Mouse (Mus musculus) limb, embryonic 12.5 days (tissue): ENCODE measurements at regions not wholly inside any gene's neighbourhood (a gene's known extent, or its start where the extent isn't known, plus 50 kb on each side); places are given as distances from the start of the nearest gene placed in this dataset.

ENCODE experiments used
- ATAC-seq: fragments of 200-750 bp; cut with Nextera tagmentation; 2 replicates; pipeline ENCODE4 v1.8.0; 2017; ENCODE audit warnings: low read depth, moderate TSS enrichment; ENCODE audit not compliant: insufficient number of reproducible peaks, insufficient read depth, low FRiP score, low TSS enrichment
- H3K27ac ChIP-seq: fragments of 300-500 bp; sonication (generic); 2 replicates; pipeline ENCODE4 v1.5.1; 2016; ENCODE audit warnings: mild to moderate bottlenecking, moderate library complexity
- H3K27me3 ChIP-seq: fragments of 300-500 bp; sonication (generic); 2 replicates; pipeline ENCODE4 v1.6.1; 2016; ENCODE audit warnings: mild to moderate bottlenecking, moderate library complexity
- H3K36me3 ChIP-seq: fragments of 300-500 bp; sonication (generic); 2 replicates; pipeline ENCODE4 v1.6.1; 2016; ENCODE audit warnings: mild to moderate bottlenecking, moderate library complexity
- H3K4me1 ChIP-seq: fragments of 300-500 bp; sonication (generic); replicated peaks from 2 replicates; pipeline ENCODE4 v1.6.1; 2016
- H3K4me2 ChIP-seq: fragments of 300-500 bp; sonication (generic); 2 replicates; pipeline ENCODE4 v1.6.1; 2016; ENCODE audit warnings: mild to moderate bottlenecking, moderate library complexity
- H3K4me3 ChIP-seq: fragments of 300-500 bp; sonication (generic); replicated peaks from 2 replicates; pipeline ENCODE4 v1.5.1; 2016; ENCODE audit warnings: mild to moderate bottlenecking
- H3K9ac ChIP-seq: fragments of 300-500 bp; sonication (generic); replicated peaks from 2 replicates; pipeline ENCODE4 v1.6.1; 2016; ENCODE audit warnings: mild to moderate bottlenecking, moderate library complexity
- H3K9me3 ChIP-seq: fragments of 300-500 bp; sonication (generic); 2 replicates; pipeline ENCODE4 v1.6.1; 2016; ENCODE audit warnings: mild to moderate bottlenecking, moderate library complexity
- WGBS: fragments of 180-500 bp; shearing (Covaris S2); methylation state at CpG from one replicate; pipeline ENCODE4 v1.1.7; 2016; 5-methylcytosine and 5-hydroxymethylcytosine counted together

- Histone ChIP-seq H3K27me3 (no peaks in the 10 kb centered on the region), H3K9me3 (no peaks in the 10 kb centered on the region), H3K27ac (no peak overlapping the region), H3K4me3 (no peak overlapping the region), H3K9ac (no peak overlapping the region), H3K4me2 (no peak overlapping the region), H3K36me3 (no peaks in the 10 kb centered on the region), H3K4me1 (peaks cover 53% of the 10 kb centered on the region)
- ATAC-seq = no peak
- WGBS = 82% methylated on average over 24 of the region's 24 CpGs
Observed at GRCm38 (mm10) chr10:117558891-117559614, 70.2 kb upstream of the Cpm start.

GRCm38 (mm10) chr10:117558292-117558800, 71.0 kb upstream of the Cpm start:
- no peaks in the 10 kb centered on the region for H3K36me3 ChIP-seq
- no peak overlapping the region for H3K4me3 ChIP-seq
- no peak for ATAC-seq
- peaks cover 49% of the 10 kb centered on the region for H3K4me1 ChIP-seq
- H3K9ac ChIP-seq = no peak overlapping the region
- no peaks in the 10 kb centered on the region for H3K9me3 ChIP-seq
- WGBS = 88% methylated on average over 5 of the region's 5 CpGs
- no peaks in the 10 kb centered on the region for H3K27me3 ChIP-seq
- no peak overlapping the region for H3K4me2 ChIP-seq
- H3K27ac ChIP-seq = no peak overlapping the region

- Histone ChIP-seq H3K9me3 (no peaks in the 10 kb centered on the region), H3K4me1 (peaks cover 48% of the 10 kb centered on the region), H3K4me3 (no peak overlapping the region), H3K4me2 (no peak overlapping the region), H3K27me3 (no peaks in the 10 kb centered on the region), H3K27ac (no peak overlapping the region), H3K9ac (no peak overlapping the region), H3K36me3 (no peaks in the 10 kb centered on the region)
- WGBS = 100% methylated on average over 1 of the region's 1 CpGs
- no peak for ATAC-seq
Observed at GRCm38 (mm10) chr10:117557666-117558065, 71.6 kb upstream of the Cpm start.

GRCm38 (mm10) chr10:117556851-117557542, 72.3 kb upstream of the Cpm start:
- WGBS = 77% methylated on average over 14 of the region's 14 CpGs
- H3K9ac ChIP-seq = no peak overlapping the region
- no peaks in the 10 kb centered on the region for H3K36me3 ChIP-seq
- no peak overlapping the region for H3K4me3 ChIP-seq
- H3K27ac ChIP-seq = no peak overlapping the region
- no peak overlapping the region for H3K4me2 ChIP-seq
- no peak for ATAC-seq
- H3K27me3 ChIP-seq = no peaks in the 10 kb centered on the region
- H3K9me3 ChIP-seq = no peaks in the 10 kb centered on the region
- peaks cover 47% of the 10 kb centered on the region for H3K4me1 ChIP-seq

GRCm38 (mm10) chr10:117556027-117556789, 73.1 kb upstream of the Cpm start:
- peaks cover 39% of the 10 kb centered on the region for H3K4me1 ChIP-seq
- WGBS = 30% methylated on average over 15 of the region's 15 CpGs
- no peak overlapping the region for H3K4me3 ChIP-seq
- H3K4me2 ChIP-seq = no peak overlapping the region
- H3K9ac ChIP-seq = no peak overlapping the region
- no peak for ATAC-seq
- H3K9me3 ChIP-seq = no peaks in the 10 kb centered on the region; the same call in 1 of the 2 replicates
- no peaks in the 10 kb centered on the region for H3K36me3 ChIP-seq
- H3K27ac ChIP-seq = no peak overlapping the region
- H3K27me3 ChIP-seq = no peaks in the 10 kb centered on the region

GRCm38 (mm10) chr10:117555542-117555941, 73.8 kb upstream of the Cpm start:
- H3K9me3 ChIP-seq = peaks cover 2% of the 10 kb centered on the region; the same call in 1 of the 2 replicates
- H3K4me2 ChIP-seq = no peak overlapping the region
- no peak overlapping the region for H3K4me3 ChIP-seq
- H3K9ac ChIP-seq = no peak overlapping the region
- no peaks in the 10 kb centered on the region for H3K36me3 ChIP-seq
- H3K4me1 ChIP-seq = peaks cover 35% of the 10 kb centered on the region
- H3K27ac ChIP-seq = no peak overlapping the region
- no peaks in the 10 kb centered on the region for H3K27me3 ChIP-seq
- 81% methylated on average over 10 of the region's 10 CpGs for WGBS
- no peak for ATAC-seq

GRCm38 (mm10) chr10:117555044-117555443, 74.3 kb upstream of the Cpm start:
- H3K9me3 ChIP-seq = peaks cover 6% of the 10 kb centered on the region; the same call in 1 of the 2 replicates
- H3K4me1 ChIP-seq = peaks cover 31% of the 10 kb centered on the region
- 42% methylated on average over 8 of the region's 8 CpGs for WGBS
- no peak for ATAC-seq
- H3K4me2 ChIP-seq = no peak overlapping the region
- H3K36me3 ChIP-seq = no peaks in the 10 kb centered on the region
- no peak overlapping the region for H3K4me3 ChIP-seq
- H3K27me3 ChIP-seq = no peaks in the 10 kb centered on the region
- H3K9ac ChIP-seq = no peak overlapping the region
- H3K27ac ChIP-seq = no peak overlapping the region

GRCm38 (mm10) chr10:117554533-117554932, 74.8 kb upstream of the Cpm start:
- H3K9me3 ChIP-seq = peaks cover 6% of the 10 kb centered on the region; the same call in 1 of the 2 replicates
- no peak overlapping the region for H3K4me2 ChIP-seq
- no peak for ATAC-seq
- no peak overlapping the region for H3K9ac ChIP-seq
- no peaks in the 10 kb centered on the region for H3K27me3 ChIP-seq
- no peaks in the 10 kb centered on the region for H3K36me3 ChIP-seq
- 31% methylated on average over 6 of the region's 6 CpGs for whole genome bisulfite sequencing
- H3K27ac ChIP-seq = no peak overlapping the region
- no peak overlapping the region for H3K4me3 ChIP-seq
- H3K4me1 ChIP-seq = peaks cover 27% of the 10 kb centered on the region

GRCm38 (mm10) chr10:117553211-117554186, 75.8 kb upstream of the Cpm start:
- WGBS = 61% methylated on average over 15 of the region's 15 CpGs
- no peaks in the 10 kb centered on the region for H3K36me3 ChIP-seq
- H3K27me3 ChIP-seq = no peaks in the 10 kb centered on the region
- H3K9me3 ChIP-seq = peaks cover 6% of the 10 kb centered on the region; the same call in 1 of the 2 replicates
- H3K4me1 ChIP-seq = peaks cover 27% of the 10 kb centered on the region
- no peak overlapping the region for H3K4me2 ChIP-seq
- H3K4me3 ChIP-seq = no peak overlapping the region
- ATAC-seq = no peak
- no peak overlapping the region; the same call in 1 of the 2 replicates for H3K27ac ChIP-seq
- H3K9ac ChIP-seq = no peak overlapping the region

GRCm38 (mm10) chr10:117552049-117552652, 77.1 kb upstream of the Cpm start:
- no peak overlapping the region for H3K4me2 ChIP-seq
- H3K27ac ChIP-seq = no peak overlapping the region
- H3K36me3 ChIP-seq = no peaks in the 10 kb centered on the region
- no peak for ATAC-seq
- no peaks in the 10 kb centered on the region for H3K27me3 ChIP-seq
- no peak overlapping the region for H3K4me3 ChIP-seq
- WGBS = 91% methylated on average over 9 of the region's 9 CpGs
- H3K9ac ChIP-seq = no peak overlapping the region
- H3K9me3 ChIP-seq = peaks cover 6% of the 10 kb centered on the region; the same call in 1 of the 2 replicates
- peaks cover 32% of the 10 kb centered on the region for H3K4me1 ChIP-seq
